Mouse (Mus musculus) heart, adult 8-10 months (tissue): ENCODE measurements around the gene Gm21704. TPM values are rescaled to one million over a fixed set of nuclear protein-coding genes. Genes with fewer than 3 reads are reported as not detected.
"Not testable (repeated sequence)": the region's sequence is repeated elsewhere in the genome, so short reads cannot be mapped to it uniquely, and the experiment has no call there.

ENCODE experiments used
- DNase-seq: peaks from one replicate; pipeline ENCODE4 v3.0.0; 2022; ENCODE audit warnings: low spot score
- total RNA-seq, 4 experiments: library from RNA; stranded (reverse); gene quantifications; 2 replicates each; pipeline ENCODE4 v1.2.4; 2022

Gene Gm21704
- not detected for total RNA-seq

DNA sequence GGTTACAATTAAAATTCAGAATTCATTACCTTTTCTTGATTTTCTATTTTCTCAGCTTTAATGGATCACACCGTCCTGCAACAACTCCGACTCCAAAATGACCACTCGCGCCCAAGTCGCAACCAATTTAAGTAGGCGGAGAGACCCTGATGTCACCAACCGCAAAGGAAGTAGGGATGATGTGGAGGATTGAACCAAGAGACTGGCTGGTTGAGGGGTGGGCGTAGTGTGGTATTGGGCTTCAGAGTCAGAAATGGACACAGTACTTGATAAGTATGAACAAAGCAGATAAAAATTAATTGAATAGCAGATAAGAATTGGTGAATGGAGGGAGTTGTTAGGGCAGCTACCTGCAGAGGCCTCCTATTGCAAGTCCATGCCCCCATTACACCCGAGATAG is at the start of gene Gm21704, which contains the start of gene Gm21708:
TSS of gene Gm21704 (minus strand) at position 101 of the 400 bp plus-strand sequence.
TSS of gene Gm21708 (minus strand) at position 101 of the 400 bp plus-strand sequence.
- not testable (repeated sequence) for DNase-seq

DNA sequence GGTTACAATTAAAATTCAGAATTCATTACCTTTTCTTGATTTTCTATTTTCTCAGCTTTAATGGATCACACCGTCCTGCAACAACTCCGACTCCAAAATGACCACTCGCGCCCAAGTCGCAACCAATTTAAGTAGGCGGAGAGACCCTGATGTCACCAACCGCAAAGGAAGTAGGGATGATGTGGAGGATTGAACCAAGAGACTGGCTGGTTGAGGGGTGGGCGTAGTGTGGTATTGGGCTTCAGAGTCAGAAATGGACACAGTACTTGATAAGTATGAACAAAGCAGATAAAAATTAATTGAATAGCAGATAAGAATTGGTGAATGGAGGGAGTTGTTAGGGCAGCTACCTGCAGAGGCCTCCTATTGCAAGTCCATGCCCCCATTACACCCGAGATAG is 64.7 kb downstream of the Gm21704 start, which contains the start of gene Gm21693:
TSS of gene Gm21693 (minus strand) at position 101 of the 400 bp plus-strand sequence.
- DNase-seq: not testable (repeated sequence)

DNA sequence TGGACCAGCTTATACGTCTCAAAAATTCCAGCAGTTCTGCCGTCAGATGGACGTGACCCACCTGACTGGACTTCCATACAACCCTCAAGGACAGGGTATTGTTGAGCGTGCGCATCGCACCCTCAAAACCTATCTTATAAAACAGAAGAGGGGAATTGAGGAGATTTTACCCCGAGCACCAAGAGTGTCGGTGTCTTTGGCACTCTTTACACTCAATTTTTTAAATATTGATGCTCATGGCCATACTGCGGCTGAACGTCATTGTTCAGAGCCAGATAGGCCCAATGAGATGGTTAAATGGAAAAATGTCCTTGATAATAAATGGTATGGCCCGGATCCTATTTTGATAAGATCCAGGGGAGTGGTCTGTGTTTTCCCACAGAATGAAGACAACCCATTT is 69.3 kb downstream of the Gm21704 start:
- DNase-seq: peak; percentile 15

Other genes starting within 250 kb of the Gm21704 start
- not detected for gene Gm21677, start 103.7 kb downstream of the Gm21704 start, total RNA-seq
- not detected for gene Gm21693, start 64.8 kb downstream of the Gm21704 start, total RNA-seq
- gene Gm21708, start within 50 bp of the Gm21704 start, total RNA-seq: not detected